Mouse (Mus musculus): ENCODE data around the gene Hsd17b7. TPM values are rescaled to one million over a fixed set of nuclear protein-coding genes. Genes with fewer than 3 reads are reported as not detected.

The Hsd17b7 gene
- polyA plus RNA-seq, 1 experiment from 2014 or later = 16.0 TPM

- Histone ChIP-seq H3K9me3 (no peaks in the 10 kb centered on the region), H3K4me2 (peak overlapping the region; percentile 42), H3K27ac (no peak overlapping the region), H3K4me3 (replicated peaks) (no peak overlapping the region), H3K27me3 (replicated peaks) (no peaks in the 10 kb centered on the region), H3K4me1 (0 out of 2 replicates have a peak, but pooled peaks cover 4% of the 10 kb centered on the region), H3K36me3 (no peaks in the 10 kb centered on the region), H3K9ac (no peak overlapping the region)
- WGBS = 49% methylated on average over 16 of the region's 16 CpGs
- no peak for ATAC-seq (ENCODE audit: insufficient read depth, low FRiP score, low read depth)
Measured at GRCm38 (mm10) chr1:169934005-169934725, 34.9 kb downstream of the Hsd17b7 start.

GRCm38 (mm10) chr1:169932122-169932746 lies 36.8 kb downstream of the Hsd17b7 start:
- peaks cover 9% of the 10 kb centered on the region; the same call in 1 of the 2 replicates for H3K4me1 ChIP-seq
- H3K9me3 ChIP-seq = no peaks in the 10 kb centered on the region
- ATAC-seq (ENCODE audit: insufficient read depth, low FRiP score, low read depth) = no peak
- H3K4me2 ChIP-seq = no peak overlapping the region
- 63% methylated on average over 7 of the region's 7 CpGs for WGBS
- H3K9ac ChIP-seq = no peak overlapping the region
- H3K4me3 ChIP-seq (replicated peaks) = no peak overlapping the region
- H3K27me3 ChIP-seq (replicated peaks) = no peaks in the 10 kb centered on the region
- no peak overlapping the region for H3K27ac ChIP-seq
- H3K36me3 ChIP-seq = no peaks in the 10 kb centered on the region

- Histone ChIP-seq H3K9ac (no peak overlapping the region), H3K36me3 (no peaks in the 10 kb centered on the region), H3K27me3 (replicated peaks) (no peaks in the 10 kb centered on the region), H3K9me3 (no peaks in the 10 kb centered on the region), H3K27ac (no peak overlapping the region), H3K4me2 (no peak overlapping the region), H3K4me3 (replicated peaks) (no peak overlapping the region), H3K4me1 (peaks cover 9% of the 10 kb centered on the region; the same call in 1 of the 2 replicates)
- 77% methylated on average over 7 of the region's 7 CpGs for WGBS
- no peak for ATAC-seq (ENCODE audit: insufficient read depth, low FRiP score, low read depth)
Measured at GRCm38 (mm10) chr1:169931698-169932097, 37.3 kb downstream of the Hsd17b7 start.

- no peaks in the 10 kb centered on the region for H3K9me3 ChIP-seq
- H3K4me2 ChIP-seq = peak within 1 kb of the TSS; percentile 38
- H3K27ac ChIP-seq = no peak within 1 kb of the TSS
- no peaks in the 10 kb centered on the region for H3K27me3 ChIP-seq (replicated peaks)
- no peaks in the 10 kb centered on the region for H3K36me3 ChIP-seq
- no peak within 1 kb of the TSS for H3K4me3 ChIP-seq (replicated peaks)
- no peak within 1 kb of the TSS for H3K9ac ChIP-seq
- WGBS = 19% methylated on average over 12 of the region's 12 CpGs
- peaks cover 6% of the 10 kb centered on the region; the same call in 1 of the 2 replicates for H3K4me1 ChIP-seq
- ATAC-seq (ENCODE audit: insufficient read depth, low FRiP score, low read depth) = no peak
Measured at GRCm38 (mm10) chr1:169928454-169928971, 40.5 kb downstream of the Hsd17b7 start, which contains the start of gene Ccdc190. Gene Ccdc190 (plus strand): TSS chr1:169928648.

- no peak overlapping the region for H3K4me2 ChIP-seq
- H3K27me3 ChIP-seq (replicated peaks) = no peaks in the 10 kb centered on the region
- H3K9me3 ChIP-seq = no peaks in the 10 kb centered on the region
- H3K27ac ChIP-seq = no peak overlapping the region
- WGBS = 63% methylated on average over 8 of the region's 8 CpGs
- no peaks in the 10 kb centered on the region for H3K36me3 ChIP-seq
- H3K4me1 ChIP-seq = peaks cover 6% of the 10 kb centered on the region; the same call in 1 of the 2 replicates
- ATAC-seq (ENCODE audit: insufficient read depth, low FRiP score, low read depth) = no peak
- no peak overlapping the region for H3K9ac ChIP-seq
- no peak overlapping the region for H3K4me3 ChIP-seq (replicated peaks)
Measured at GRCm38 (mm10) chr1:169927753-169928369, 41.2 kb downstream of the Hsd17b7 start.

GRCm38 (mm10) chr1:169924567-169924966 lies 44.5 kb downstream of the Hsd17b7 start:
- ATAC-seq (ENCODE audit: insufficient read depth, low FRiP score, low read depth) = no peak
- Histone ChIP-seq H3K9ac (no peak overlapping the region), H3K4me3 (replicated peaks) (no peak overlapping the region), H3K27ac (no peak overlapping the region), H3K36me3 (no peaks in the 10 kb centered on the region), H3K9me3 (no peaks in the 10 kb centered on the region), H3K27me3 (replicated peaks) (no peaks in the 10 kb centered on the region; the same call in 1 of the 2 replicates), H3K4me1 (peaks cover 7% of the 10 kb centered on the region; the same call in 1 of the 2 replicates), H3K4me2 (no peak overlapping the region)
- 83% methylated on average over 2 of the region's 2 CpGs for WGBS

GRCm38 (mm10) chr1:169921710-169922211 lies 47.3 kb downstream of the Hsd17b7 start:
- 26% methylated on average over 8 of the region's 8 CpGs for WGBS
- Histone ChIP-seq H3K9ac (no peak overlapping the region), H3K27me3 (replicated peaks) (no peaks in the 10 kb centered on the region; the same call in 1 of the 2 replicates), H3K9me3 (no peaks in the 10 kb centered on the region), H3K36me3 (no peaks in the 10 kb centered on the region), H3K4me1 (peaks cover 15% of the 10 kb centered on the region), H3K4me2 (peak overlapping the region; percentile 38; the same call in 1 of the 2 replicates), H3K4me3 (replicated peaks) (no peak overlapping the region), H3K27ac (no peak overlapping the region; the same call in 1 of the 2 replicates)
- ATAC-seq (ENCODE audit: insufficient read depth, low FRiP score, low read depth) = peak; percentile 81

GRCm38 (mm10) chr1:169919211-169919610 lies 49.8 kb downstream of the Hsd17b7 start:
- H3K27ac ChIP-seq = no peak overlapping the region
- peaks cover 17% of the 10 kb centered on the region for H3K4me1 ChIP-seq
- ATAC-seq (ENCODE audit: insufficient read depth, low FRiP score, low read depth) = 0 out of 2 replicates have a peak, but pooled peaks have one; percentile 12
- peak overlapping the region; percentile 30 for H3K4me2 ChIP-seq
- H3K9ac ChIP-seq = no peak overlapping the region
- H3K9me3 ChIP-seq = no peaks in the 10 kb centered on the region
- H3K4me3 ChIP-seq (replicated peaks) = no peak overlapping the region; the same call in 1 of the 2 replicates
- no peaks in the 10 kb centered on the region for H3K36me3 ChIP-seq
- WGBS = 3% methylated on average over 11 of the region's 11 CpGs
- no peaks in the 10 kb centered on the region; the same call in 1 of the 2 replicates for H3K27me3 ChIP-seq (replicated peaks)

- H3K27me3 ChIP-seq (replicated peaks) = no peaks in the 10 kb centered on the region; the same call in 1 of the 2 replicates
- no peaks in the 10 kb centered on the region for H3K9me3 ChIP-seq
- no peak overlapping the region for H3K9ac ChIP-seq
- 32% methylated on average over 4 of the region's 4 CpGs for WGBS
- 0 out of 2 replicates have a peak, but pooled peaks have one; percentile 9 for ATAC-seq (ENCODE audit: insufficient read depth, low FRiP score, low read depth)
- no peak overlapping the region for H3K4me3 ChIP-seq (replicated peaks)
- H3K4me2 ChIP-seq = no peak overlapping the region
- no peaks in the 10 kb centered on the region for H3K36me3 ChIP-seq
- peaks cover 17% of the 10 kb centered on the region for H3K4me1 ChIP-seq
- H3K27ac ChIP-seq = no peak overlapping the region
Measured at GRCm38 (mm10) chr1:169917998-169918397, 51.0 kb downstream of the Hsd17b7 start.

- Histone ChIP-seq H3K4me2 (no peak overlapping the region), H3K4me3 (replicated peaks) (no peak overlapping the region), H3K27ac (peak overlapping the region; percentile 71), H3K27me3 (replicated peaks) (no peaks in the 10 kb centered on the region; the same call in 1 of the 2 replicates), H3K4me1 (peaks cover 17% of the 10 kb centered on the region), H3K36me3 (no peaks in the 10 kb centered on the region), H3K9me3 (no peaks in the 10 kb centered on the region), H3K9ac (no peak overlapping the region)
- WGBS = 47% methylated on average over 9 of the region's 9 CpGs
- peak; percentile 16; the same call in 1 of the 2 replicates for ATAC-seq (ENCODE audit: insufficient read depth, low FRiP score, low read depth)
Measured at GRCm38 (mm10) chr1:169917115-169917796, 51.8 kb downstream of the Hsd17b7 start.

- H3K4me3 ChIP-seq (replicated peaks) = no peak overlapping the region
- no peak overlapping the region for H3K4me2 ChIP-seq
- peak; percentile 62; the same call in 1 of the 2 replicates for ATAC-seq (ENCODE audit: insufficient read depth, low FRiP score, low read depth)
- no peaks in the 10 kb centered on the region for H3K36me3 ChIP-seq
- peaks cover 17% of the 10 kb centered on the region for H3K4me1 ChIP-seq
- H3K9me3 ChIP-seq = no peaks in the 10 kb centered on the region
- 32% methylated on average over 7 of the region's 7 CpGs for WGBS
- H3K27ac ChIP-seq = peak overlapping the region; percentile 71
- H3K27me3 ChIP-seq (replicated peaks) = no peaks in the 10 kb centered on the region; the same call in 1 of the 2 replicates
- H3K9ac ChIP-seq = no peak overlapping the region
Measured at GRCm38 (mm10) chr1:169916659-169917058, 52.4 kb downstream of the Hsd17b7 start.

All from stomach, embryonic 15.5 days (tissue).